ENCODE assay signal across 11 mouse cellular contexts in genomic region chr1:22105496-22105895, GRCm38 (mm10).
DNase-seq lines count a peak whose midpoint lies in the region; ATAC-seq and TF ChIP-seq lines count a peak whose summit lies in the region.
"Had no signal": no experiment of that assay in that cellular context is flagged by ENCODE, and none has a peak within 500 bp of the region (broad histone marks: within the 10 kb centered on the region; RNA-seq: fewer than 3 reads in every experiment).

No protein-coding gene starts in this region.

- no peak for DNase-seq in cerebellum, adult 2 months
- peak; percentile 4 for DNase-seq in kidney, adult 2 months
- DNase-seq in kidney, adult 11 months: no peak
- peak; percentile 20 for DNase-seq in midbrain, postnatal 0 days (ENCODE audit: low spot score)
- peak; percentile 23 for DNase-seq in retina, embryonic 14.5 days (ENCODE audit: low spot score)
- no peak for DNase-seq in Muller cell, postnatal 12 days (ENCODE audit: inconsistent ontology term)
- DNase-seq: thymus, adult 18-20 months had no signal

- WGBS in cerebellum, adult 2 months: 31% methylated on average over 3 of the region's 3 CpGs
- WGBS in kidney, adult 2 months: 57% methylated on average over 3 of the region's 3 CpGs
- 40% methylated on average over 3 of the region's 3 CpGs for WGBS in midbrain, postnatal 0 days
- 45% methylated on average over 3 of the region's 3 CpGs for WGBS in midbrain, embryonic 15.5 days

- no peak overlapping the region for H3K27ac ChIP-seq in cerebellum, adult 2 months (ENCODE audit: insufficient read depth, low read length)
- no peak overlapping the region for H3K27ac ChIP-seq in kidney, adult 2 months (ENCODE audit: insufficient read depth, low read depth, low read length)
- no peak overlapping the region for H3K27ac ChIP-seq in midbrain, postnatal 0 days (ENCODE audit: low read depth, low read length)
- H3K27ac ChIP-seq in midbrain, embryonic 15.5 days: no peak overlapping the region
- H3K27ac ChIP-seq: forebrain, embryonic 12.5 days; limb, embryonic 12.5 days had no signal

- peak; percentile 19; the same call in 1 of the 2 replicates for TF ChIP-seq CTCF in cerebellum, adult 2 months (IDR thresholded peaks at IDR 0.05; ENCODE audit: borderline replicate concordance, insufficient read depth, low read depth, low read length)
- TF ChIP-seq CTCF in kidney, adult 2 months (conservative IDR thresholded peaks at IDR 0.05; ENCODE audit: insufficient read depth, insufficient read length, low read depth, low read length): peak; percentile 46
- TF ChIP-seq CTCF in midbrain, postnatal 0 days (IDR thresholded peaks at IDR 0.05): peak; percentile 39

- no peaks in the 10 kb centered on the region for H3K27me3 ChIP-seq in cerebellum, adult 2 months (ENCODE audit: control insufficient read depth, insufficient read depth, low read length)
- H3K27me3 ChIP-seq in kidney, adult 2 months (replicated peaks; ENCODE audit: control insufficient read depth, insufficient read depth, low read length): no peaks in the 10 kb centered on the region
- H3K27me3 ChIP-seq in midbrain, postnatal 0 days (ENCODE audit: insufficient read depth, low read length): no peaks in the 10 kb centered on the region
- H3K27me3 ChIP-seq in midbrain, embryonic 15.5 days (replicated peaks): no peaks in the 10 kb centered on the region
- H3K27me3 ChIP-seq: forebrain, embryonic 12.5 days; limb, embryonic 12.5 days had no signal

- H3K4me2 ChIP-seq in midbrain, postnatal 0 days (ENCODE audit: low read depth, low read length, poor library complexity, severe bottlenecking): no peak overlapping the region
- H3K4me2 ChIP-seq in midbrain, embryonic 15.5 days: no peak overlapping the region
- H3K4me2 ChIP-seq: forebrain, embryonic 12.5 days; limb, embryonic 12.5 days had no signal

- H3K36me3 ChIP-seq in kidney, adult 2 months (ENCODE audit: control insufficient read depth, insufficient read depth, low read length): no peaks in the 10 kb centered on the region
- no peaks in the 10 kb centered on the region for H3K36me3 ChIP-seq in midbrain, postnatal 0 days (ENCODE audit: insufficient read depth, low read length)
- H3K36me3 ChIP-seq in midbrain, embryonic 15.5 days (replicated peaks): no peaks in the 10 kb centered on the region
- H3K36me3 ChIP-seq: forebrain, embryonic 12.5 days; limb, embryonic 12.5 days had no signal

- no peaks in the 10 kb centered on the region for H3K9me3 ChIP-seq in midbrain, postnatal 0 days (ENCODE audit: low read length)
- no peaks in the 10 kb centered on the region for H3K9me3 ChIP-seq in midbrain, embryonic 15.5 days
- H3K9me3 ChIP-seq: forebrain, embryonic 12.5 days; limb, embryonic 12.5 days had no signal

- no peak overlapping the region for H3K4me3 ChIP-seq in cerebellum, adult 2 months (replicated peaks; ENCODE audit: insufficient read depth, low read depth, low read length)
- H3K4me3 ChIP-seq in kidney, adult 2 months (ENCODE audit: insufficient read depth, low read depth, low read length): no peak overlapping the region
- H3K4me3 ChIP-seq in midbrain, postnatal 0 days (ENCODE audit: low read depth, low read length): no peak overlapping the region
- H3K4me3 ChIP-seq in midbrain, embryonic 15.5 days: no peak overlapping the region
- H3K4me3 ChIP-seq: forebrain, embryonic 12.5 days; limb, embryonic 12.5 days had no signal

- no peak for ATAC-seq in cerebellum, adult (ENCODE audit: insufficient number of reproducible peaks, low FRiP score, low TSS enrichment)
- ATAC-seq in midbrain, postnatal 0 days (ENCODE audit: low FRiP score): no peak
- ATAC-seq in midbrain, embryonic 15.5 days (replicated peaks): no peak

- TF ChIP-seq POLR2A in cerebellum, adult 2 months (IDR thresholded peaks at IDR 0.05; ENCODE audit: borderline replicate concordance, insufficient read depth, low read length): no peak
- TF ChIP-seq POLR2A in kidney, adult 2 months (IDR thresholded peaks at IDR 0.05; ENCODE audit: low read depth, low read length): no peak

- no peaks in the 10 kb centered on the region for H3K4me1 ChIP-seq in cerebellum, adult 2 months (ENCODE audit: control insufficient read depth, insufficient read depth, low read length)
- no peaks in the 10 kb centered on the region for H3K4me1 ChIP-seq in kidney, adult 2 months (ENCODE audit: control insufficient read depth, insufficient read depth, low read length)
- H3K4me1 ChIP-seq in midbrain, postnatal 0 days (ENCODE audit: insufficient read depth, low read length): no peaks in the 10 kb centered on the region
- H3K4me1 ChIP-seq in midbrain, embryonic 15.5 days: no peaks in the 10 kb centered on the region
- H3K4me1 ChIP-seq: forebrain, embryonic 12.5 days; limb, embryonic 12.5 days had no signal

- H3K9ac ChIP-seq in midbrain, postnatal 0 days (replicated peaks; ENCODE audit: low read length, poor library complexity, severe bottlenecking): no peak overlapping the region
- no peak overlapping the region for H3K9ac ChIP-seq in midbrain, embryonic 15.5 days
- H3K9ac ChIP-seq: forebrain, embryonic 12.5 days; limb, embryonic 12.5 days had no signal

Comparison
In these comparisons a context has a peak if more than half of its experiments do, and no peak if none do; other contexts are left out.
1. DNase-seq: peak in kidney, adult 2 months (single experiment), midbrain, postnatal 0 days (single experiment) and retina, embryonic 14.5 days (single experiment); none in cerebellum, adult 2 months (0 of 2), kidney, adult 11 months (single experiment) and Muller cell, postnatal 12 days (single experiment).
2. Peak in every context shown above with its lines, with median percentiles within 50 percentile points of each other: CTCF ChIP-seq.